Mouse (Mus musculus) A20 (cell line): ENCODE results near the gene Glcci1.

ENCODE experiments used
- DNase-seq: peaks from one replicate; pipeline ENCODE4 v3.0.0-alpha.2; 2011; ENCODE audit warnings: low read depth, low spot score

Gene Glcci1

DNA sequence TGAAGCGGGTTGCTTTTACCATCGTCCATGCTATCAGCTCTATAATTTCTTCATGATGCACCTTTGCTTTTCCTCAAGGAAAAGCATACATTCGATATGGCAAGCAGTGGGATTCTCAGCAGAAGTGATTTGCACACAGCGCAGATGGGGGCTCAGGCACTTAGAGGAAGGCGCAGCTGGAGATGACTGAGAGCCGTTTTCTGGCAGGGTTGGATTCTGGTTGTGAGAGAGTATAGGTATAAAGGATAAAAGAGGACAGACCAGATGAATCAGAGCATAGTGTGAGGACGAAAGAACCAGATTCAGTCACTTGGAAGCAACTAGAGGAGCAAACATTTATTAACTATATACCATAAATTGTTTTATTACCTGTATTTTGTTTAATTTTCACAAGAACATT, 36.4 kb downstream of the Glcci1 start:
- no peak for DNase-seq

DNA sequence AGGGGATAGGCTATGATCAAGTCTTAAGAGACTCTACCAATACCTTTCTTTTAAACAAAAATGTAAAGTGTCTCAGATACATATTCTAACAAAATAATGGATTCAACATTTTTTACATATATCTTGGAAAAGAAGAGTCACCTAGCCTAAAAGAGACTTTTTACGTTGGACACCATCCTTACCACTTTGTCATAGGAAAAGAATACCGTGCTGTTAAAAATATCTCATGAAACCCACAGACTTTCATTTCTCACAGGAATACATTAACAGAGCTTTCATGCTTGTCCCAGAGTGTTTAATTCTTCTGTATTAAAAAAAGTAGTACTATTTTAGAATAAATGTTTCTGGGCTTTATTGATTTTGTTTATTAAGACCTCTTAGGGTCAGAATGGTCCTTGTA, 41.8 kb downstream of the Glcci1 start:
- no peak for DNase-seq

DNA sequence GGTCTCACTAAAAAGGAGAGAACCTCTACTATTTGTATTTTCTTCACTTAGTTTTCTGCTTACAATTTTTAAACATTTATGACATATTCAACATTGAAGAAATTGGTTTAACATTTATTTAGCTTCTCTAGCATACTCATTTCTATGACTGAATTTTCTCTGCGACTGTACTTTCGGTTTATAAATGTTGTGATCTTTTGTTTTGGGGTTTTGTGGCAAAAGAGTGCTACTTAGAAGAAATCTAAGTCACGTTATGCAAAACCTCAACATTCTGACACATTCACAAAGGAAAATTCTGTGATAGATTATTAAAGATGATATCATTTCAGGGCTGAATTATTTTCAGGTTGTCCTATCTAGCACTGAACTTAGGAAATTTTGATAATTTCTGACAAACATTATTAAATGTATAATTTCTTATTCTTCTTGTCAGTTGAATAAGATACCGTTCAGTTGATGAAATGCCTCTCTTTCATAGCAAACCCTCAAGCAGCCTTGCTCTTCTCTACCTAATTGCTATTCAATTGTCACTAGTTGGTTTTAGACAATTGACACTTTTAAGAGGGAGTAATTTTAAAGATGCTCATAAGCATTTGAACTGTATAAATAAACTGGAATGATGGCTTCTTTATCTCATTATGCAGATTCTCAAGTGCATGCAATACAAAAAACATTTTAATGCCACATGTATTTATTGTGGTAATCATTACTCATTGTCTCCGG, 47.6 kb downstream of the Glcci1 start:
- DNase-seq = no peak

DNA sequence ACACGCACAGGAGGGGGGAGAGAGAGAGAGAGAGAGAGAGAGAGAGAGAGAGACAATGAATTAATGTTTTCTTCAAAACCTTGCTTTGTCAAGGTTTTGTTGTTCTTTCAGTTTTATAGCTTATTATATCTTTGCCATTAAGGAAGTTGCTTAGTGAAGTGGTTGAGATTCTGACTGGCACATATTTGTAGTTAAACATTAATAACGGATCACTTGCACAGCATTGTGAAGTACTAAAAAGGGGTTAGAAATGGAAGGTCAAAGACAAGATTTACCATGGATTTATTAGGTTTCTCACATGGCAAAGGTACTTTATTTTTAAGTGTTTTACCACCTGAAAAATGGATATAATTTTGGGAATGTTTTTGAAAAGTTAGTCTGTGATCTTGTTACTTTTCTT, 51.3 kb downstream of the Glcci1 start:
- DNase-seq = no peak

DNA sequence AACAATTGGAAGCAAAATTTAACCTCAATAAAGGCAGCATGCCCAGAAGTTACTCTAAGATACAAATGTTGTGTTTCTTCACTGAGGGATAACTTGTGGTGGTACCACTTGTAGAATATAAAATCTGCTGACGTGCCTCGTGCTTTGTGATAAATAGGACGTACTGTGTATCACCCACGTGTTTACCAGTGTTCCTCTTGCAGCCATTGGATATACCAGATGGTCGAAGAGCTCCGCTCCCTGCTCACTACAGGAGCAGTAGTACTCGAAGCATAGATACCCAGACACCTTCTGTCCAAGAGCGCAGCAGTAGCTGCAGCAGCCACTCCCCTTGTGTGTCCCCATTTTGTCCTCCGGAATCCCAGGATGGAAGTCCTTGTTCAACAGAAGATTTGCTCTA, 73.0 kb downstream of the Glcci1 start:
- DNase-seq = no peak

DNA sequence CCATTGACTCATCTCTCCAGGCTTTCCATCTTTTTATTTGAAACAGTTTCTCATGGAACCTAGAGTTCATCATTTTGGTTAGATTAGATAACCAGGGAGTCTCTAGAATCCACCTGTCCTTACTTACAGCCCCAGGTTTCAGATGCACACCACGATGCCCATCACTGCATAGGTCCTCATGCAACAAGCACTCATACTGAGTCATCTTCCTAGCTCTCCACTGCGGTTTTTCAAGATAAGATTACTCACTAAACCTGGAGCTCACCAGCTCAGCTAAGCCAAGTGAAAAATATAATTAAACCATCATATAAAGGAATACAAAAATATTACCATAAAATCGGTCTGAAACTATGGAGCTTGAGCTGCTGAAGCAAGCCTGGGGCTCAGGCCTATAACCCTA, 74.5 kb downstream of the Glcci1 start:
- DNase-seq = no peak

DNA sequence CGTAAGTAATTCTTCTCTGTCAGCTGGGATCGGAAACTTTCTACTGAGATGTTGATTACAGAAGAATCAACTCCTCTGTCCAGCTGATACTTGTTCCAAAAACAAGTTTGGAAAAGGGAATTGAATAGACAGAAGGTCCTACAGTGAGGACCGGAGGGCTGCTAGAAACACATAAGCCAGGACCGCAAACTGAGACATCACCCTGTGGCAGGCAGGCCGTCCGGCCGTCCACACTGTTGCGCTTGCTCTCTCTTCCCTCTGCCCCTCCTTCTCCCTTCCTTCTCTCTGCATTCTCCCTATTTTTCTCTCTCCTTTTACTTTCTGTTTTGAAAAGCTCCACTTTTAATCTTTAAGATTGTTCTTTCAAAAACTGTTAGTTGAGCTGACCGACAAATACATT, 82.3 kb downstream of the Glcci1 start:
- DNase-seq = no peak

DNA sequence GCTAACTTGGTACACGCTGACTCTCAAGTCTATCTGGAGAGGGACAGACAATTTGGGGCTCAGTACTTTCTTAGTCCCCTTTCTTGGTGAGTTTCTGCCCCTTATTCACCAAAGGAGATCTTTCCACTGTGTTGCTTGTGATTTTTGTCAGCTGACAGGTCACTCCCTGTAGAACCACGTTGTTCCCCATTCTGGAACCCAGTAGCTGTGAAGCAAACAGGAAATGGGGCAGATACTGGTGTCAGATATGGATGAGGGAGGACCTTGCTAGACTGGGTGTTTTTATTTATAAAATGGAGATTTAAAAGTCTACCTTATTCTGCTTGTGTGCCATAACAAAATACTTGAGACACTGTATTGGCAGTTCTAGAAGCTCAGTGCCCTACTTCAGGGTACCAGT, 108.0 kb downstream of the Glcci1 start:
- DNase-seq = no peak

DNA sequence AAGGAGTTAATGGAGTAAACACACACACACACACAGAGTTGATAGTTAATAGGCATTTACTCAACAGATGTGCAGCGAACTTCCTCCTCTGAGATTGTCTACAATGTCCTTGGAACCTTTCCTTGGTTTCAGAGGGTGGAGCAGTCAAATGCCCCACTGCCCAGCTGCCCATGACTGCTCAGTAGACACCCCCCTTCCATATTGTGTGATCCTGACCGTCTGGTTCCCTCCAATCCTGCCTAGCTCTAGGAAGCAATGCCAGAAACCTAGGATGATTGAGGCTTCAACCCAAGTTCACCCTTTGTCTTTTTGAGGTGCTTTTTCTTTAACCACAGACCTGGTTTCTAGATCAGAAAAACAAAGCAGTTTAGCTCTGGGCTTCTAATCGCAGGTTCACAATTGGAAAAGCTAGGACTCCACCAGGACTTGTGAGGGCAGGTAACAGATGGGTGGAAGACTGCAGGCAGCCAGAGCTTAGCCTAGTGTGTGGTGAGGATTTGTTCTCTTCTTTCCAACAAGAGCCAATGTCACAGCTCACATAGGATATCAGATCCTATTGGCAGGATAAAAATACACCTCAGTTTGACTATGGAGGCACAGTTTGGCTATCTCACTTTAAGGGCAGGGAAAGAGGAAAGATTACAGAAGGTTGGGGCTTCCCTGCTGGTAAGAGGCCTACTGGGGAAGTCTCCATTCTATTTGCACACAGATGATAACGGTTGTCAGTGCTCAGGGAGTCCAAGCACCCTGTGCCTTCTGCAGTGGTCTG, 110.4 kb downstream of the Glcci1 start:
- DNase-seq = no peak

DNA sequence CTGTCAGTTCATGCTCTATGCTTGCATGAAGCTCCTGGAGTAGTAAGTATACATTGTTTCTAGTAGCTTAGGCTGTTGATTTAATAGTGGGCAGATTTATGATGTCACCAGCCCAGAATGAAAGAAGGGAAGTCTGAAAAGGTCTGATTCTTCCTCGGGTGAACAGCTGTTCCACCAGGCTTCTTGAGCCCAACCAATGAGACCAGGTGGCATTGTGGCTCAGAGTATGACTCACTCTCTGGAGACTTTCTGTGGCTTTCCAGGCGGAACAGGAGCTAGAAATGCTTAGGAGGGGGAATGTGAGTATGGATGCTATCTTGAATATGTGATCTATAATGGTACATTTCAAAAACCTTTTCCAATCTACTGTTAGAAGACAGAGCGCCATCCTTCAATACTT, 113.6 kb downstream of the Glcci1 start:
- DNase-seq = no peak

DNA sequence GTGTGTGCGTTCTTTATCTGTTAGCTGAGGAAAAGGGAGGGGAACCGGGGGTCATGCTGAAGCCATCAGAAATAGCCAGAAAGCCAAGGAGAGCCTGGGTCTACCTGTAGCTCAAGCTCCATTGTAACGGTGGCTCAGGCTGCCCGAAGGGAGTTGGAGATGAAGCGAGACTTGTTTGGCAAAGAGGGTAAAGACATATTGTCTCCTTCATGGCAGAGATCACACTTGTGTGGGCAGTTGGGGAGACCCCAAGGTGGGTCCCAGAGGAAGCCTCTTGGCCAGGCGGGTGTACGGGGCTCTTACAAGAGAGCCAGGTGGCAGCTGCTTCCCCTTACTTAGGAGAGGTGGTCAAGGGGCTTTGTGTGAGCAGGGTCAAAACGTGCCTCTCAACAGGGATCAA, 118.8 kb downstream of the Glcci1 start:
- DNase-seq = no peak

DNA sequence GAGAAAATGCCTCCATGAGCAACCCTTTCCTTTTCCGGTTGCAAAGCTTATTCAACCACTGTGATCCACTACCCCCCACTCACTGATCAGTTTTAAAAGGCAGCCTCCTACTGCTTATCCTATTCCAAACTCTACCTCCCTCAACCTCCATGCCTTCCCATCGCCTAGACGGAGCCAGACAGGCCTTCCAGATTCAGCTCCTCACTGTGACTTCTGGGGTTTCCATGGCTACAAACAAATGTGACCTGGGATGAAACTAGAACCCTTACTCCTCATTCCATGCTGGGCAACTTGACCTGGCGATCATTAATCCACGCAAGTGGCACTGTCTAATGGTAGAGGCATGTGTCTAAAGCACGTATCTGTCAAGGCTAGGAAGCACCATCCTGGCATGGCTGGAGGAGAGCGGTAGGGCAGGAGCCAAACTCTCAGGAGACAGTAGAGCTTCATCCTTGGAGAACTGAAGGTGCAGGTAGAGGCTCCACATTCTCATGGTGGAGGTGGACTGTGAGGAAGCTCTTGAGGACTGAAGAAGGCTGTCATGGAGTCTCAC, 119.4 kb downstream of the Glcci1 start:
- no peak for DNase-seq

DNA sequence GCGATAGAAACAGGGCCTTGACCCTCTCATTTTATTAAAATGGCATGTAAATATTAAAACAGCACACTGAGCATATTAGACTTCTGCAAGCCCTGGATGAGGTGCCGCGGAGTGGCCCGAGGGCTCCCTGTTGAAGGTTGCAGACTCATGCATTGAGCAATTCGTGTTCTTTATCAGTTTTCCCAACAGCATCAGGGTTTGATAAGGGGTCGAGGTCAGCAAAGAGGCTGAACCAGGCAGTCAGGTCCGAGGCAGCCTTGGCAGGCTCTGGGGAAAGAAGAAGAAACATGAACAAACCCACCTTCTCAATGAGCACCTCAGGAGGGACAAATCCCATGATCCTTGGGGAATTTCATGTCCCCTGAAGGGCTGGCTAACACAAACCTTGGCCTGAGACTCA, 121.1 kb downstream of the Glcci1 start:
- no peak for DNase-seq

DNA sequence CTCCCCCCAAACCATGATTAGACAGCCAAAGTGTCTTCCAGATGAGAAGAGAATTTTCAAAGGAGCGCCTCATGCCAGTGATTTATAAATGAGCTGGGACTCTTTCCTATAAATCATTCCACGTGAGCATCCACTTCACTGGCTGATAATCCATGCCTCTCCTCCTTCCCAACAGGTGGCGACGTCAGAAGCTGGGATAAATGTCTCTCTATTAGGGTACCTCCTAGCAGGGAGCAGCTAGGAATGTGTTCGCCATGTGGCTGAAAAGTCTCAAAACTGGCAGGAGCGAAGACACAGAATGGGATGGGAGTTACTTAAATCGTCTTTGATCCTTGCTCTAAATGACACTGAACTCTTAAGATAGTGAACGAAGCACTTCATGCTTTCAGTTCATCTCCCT, 122.0 kb downstream of the Glcci1 start:
- no peak for DNase-seq

DNA sequence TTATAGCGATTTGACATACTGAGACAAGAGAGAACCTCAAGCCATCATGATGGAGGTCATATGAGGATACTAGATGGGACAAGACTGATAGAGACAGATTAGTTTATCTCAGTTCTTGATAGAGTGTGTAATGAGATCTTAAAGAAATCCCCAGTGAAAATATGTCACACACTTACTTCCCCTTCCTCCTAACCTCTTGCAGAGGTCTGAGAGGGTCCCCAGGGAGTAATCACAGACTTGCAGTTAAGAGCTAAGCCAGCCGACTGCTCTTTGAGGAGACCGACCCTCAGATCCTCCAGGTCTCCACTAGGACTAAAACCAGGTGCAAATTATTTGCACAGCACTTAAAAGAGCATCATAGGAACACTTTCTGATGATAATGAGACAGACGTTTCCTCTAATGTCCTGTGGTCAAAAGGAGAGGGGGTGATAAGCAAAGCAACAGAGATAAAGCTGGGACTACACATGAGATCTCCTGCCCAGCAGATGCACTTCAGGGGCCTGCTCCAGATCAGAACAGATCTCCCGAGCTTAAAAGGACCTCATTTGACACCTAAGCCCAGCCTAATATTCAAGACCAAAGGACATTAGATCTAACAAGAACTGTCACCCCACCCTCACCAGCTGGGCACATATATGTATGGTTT, 122.7 kb downstream of the Glcci1 start:
- peak; percentile 75 for DNase-seq

DNA sequence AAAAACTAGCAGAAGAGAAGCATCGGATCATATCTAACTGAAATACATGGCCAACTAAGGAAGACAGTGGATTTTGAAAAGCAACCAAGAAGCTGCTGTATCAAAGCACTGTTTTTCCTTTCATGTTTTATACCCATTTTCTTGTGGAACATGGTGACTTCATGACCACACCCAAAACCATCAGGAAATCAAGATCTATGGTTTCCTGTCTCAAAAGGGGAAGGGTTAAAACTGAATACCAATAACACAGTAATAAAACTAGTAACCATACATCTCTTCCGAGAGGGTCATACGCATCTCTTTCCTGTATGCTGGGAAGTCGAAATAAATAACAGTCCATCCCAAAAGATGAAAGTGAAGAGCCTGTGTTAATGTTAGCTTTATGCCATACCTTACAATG, 123.3 kb downstream of the Glcci1 start:
- DNase-seq = no peak

DNA sequence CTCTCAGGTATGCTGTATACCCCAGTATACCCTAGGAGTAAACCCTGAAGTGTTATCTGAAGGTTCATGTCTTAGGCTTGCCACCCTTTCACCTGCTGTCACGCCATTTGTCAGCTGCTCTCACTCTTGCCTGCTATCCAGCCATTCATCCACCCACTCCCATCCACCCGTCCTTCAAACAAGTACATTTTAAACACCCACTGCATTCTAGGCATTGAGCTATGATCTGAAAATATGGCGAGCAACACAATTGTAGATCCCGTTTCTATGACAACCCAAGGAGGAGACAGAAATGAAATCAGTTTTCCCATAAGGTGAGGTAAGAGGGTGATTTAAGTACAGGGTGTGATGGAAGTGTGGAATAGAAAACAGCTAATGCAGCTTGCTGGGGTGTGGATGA, 128.7 kb downstream of the Glcci1 start:
- DNase-seq = no peak

DNA sequence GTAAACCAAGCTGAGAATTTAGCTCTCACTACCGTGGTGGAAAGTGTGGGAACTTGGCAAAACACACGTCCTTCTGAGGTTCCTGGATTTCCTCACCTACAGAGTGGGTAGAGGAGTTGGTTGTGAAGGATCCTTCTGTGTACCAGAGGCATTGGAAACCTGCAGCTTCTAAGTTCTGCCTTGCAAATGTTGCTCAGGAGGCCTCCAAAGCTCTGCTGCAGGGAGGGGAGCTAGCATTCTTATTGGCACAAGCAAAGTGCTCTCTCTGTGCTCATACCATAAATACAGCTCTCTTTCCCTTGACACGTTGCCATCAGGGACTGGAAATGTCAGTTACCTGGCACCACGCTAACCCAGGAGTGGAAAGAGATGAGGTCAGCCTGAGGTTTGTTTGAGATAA, 129.5 kb downstream of the Glcci1 start:
- DNase-seq = no peak

DNA sequence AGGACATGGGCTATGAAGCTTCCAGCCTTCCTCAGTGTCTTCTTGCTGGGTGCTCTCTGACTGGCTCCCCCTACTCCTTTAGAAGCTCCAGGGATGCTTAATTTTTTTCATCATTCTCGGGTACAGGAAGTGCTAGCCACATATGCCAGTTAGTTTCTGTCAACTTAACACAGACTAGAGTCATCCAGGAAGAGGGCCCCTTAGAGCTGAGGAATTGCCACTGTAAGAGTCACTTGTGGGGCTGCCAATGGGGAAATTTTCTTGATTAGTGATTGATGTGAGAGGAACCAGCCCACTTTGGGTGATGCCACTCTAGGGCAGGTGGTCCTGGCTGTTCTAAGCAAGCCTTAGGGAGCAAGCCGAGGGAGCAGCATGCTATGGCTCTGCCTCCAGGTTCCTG, 130.1 kb downstream of the Glcci1 start:
- DNase-seq = no peak

DNA sequence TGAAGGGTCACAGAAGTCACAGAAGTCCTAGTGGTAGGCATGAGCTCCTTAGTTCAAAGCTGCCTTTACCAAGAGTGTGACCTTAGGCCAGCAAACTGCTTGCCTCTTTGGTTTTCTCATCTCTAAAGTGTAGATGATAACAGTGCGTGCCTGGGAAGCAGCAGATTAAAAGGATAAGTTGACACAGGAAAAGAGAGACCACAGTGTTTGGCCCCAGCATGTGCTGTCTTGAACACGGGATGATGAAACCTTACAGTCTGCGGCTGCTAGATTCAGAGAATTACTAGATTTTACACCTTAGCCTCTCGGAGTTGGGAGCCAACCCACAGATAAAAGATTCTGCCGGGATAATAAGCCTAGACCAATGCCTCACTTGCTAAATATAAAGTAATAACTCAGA, 131.5 kb downstream of the Glcci1 start:
- DNase-seq = no peak

DNA sequence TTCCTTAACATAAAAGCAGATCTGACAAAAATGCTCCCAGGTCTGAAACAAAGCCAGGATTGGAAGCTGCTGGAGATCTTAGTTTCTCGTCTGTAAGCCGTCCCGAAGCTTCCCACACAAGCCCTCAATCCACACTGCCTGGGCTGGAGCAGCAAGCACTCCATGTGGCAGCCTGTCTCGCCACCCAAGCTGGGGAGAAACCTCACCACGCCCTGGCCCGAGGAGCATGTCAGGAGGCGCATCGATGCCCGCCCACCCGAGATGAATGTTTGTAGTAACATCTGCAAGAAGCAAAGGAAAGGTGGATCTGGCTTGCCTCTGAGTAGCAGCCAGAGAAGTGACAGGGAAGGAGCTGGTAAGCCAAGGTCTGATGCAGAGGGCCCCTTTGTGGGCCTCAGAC, 135.3 kb downstream of the Glcci1 start:
- no peak for DNase-seq

DNA sequence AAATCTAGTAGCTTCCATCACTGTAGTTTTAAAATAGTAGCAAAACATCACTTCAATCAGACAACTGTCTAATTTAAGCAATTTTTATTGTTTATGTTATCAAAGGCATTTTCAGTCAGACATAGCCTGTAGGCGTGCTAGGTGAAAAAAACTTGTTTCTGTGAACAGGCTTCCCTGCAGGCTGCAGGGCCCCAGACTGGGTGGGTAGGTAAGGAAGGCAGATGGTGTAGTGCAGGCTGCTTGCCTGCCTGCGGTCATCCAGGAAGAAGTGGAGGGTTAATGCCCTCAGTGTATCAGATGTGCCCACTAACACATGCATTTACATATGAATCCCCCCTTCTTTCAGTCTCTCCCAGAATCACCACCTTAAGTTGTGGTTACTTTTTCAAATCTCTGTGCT, 136.3 kb downstream of the Glcci1 start:
- no peak for DNase-seq
